Mouse (Mus musculus) limb, embryonic 11.5 days (tissue): ENCODE measurements around the gene Pecr. TPM values are rescaled to one million over a fixed set of nuclear protein-coding genes. Genes with fewer than 3 reads are reported as not detected.
"Not testable (repeated sequence)": the region's sequence is repeated elsewhere in the genome, so short reads cannot be mapped to it uniquely, and the experiment has no call there.

Experiments
- ATAC-seq: fragments of 200-750 bp; cut with Nextera tagmentation; 2 replicates; pipeline ENCODE4 v1.8.0; 2017; ENCODE audit warnings: low read depth; ENCODE audit not compliant: insufficient number of reproducible peaks, low FRiP score, low TSS enrichment
- DNase-seq: peaks from one replicate; pipeline ENCODE4 v3.0.0-alpha.2; 2015; ENCODE audit warnings: low spot score
- H3K27ac ChIP-seq: fragments of 300-500 bp; sonication (generic); replicated peaks from 2 replicates; pipeline ENCODE4 v1.5.1; 2014; ENCODE audit warnings: low read depth, mild to moderate bottlenecking, low read length
- H3K27me3 ChIP-seq: fragments of 300-500 bp; sonication (generic); 2 replicates; pipeline ENCODE4 v1.6.1; 2014; ENCODE audit warnings: mild to moderate bottlenecking, low read length, mixed read lengths; ENCODE audit not compliant: control insufficient read depth, insufficient read depth
- H3K36me3 ChIP-seq: fragments of 300-500 bp; sonication (generic); 2 replicates; pipeline ENCODE4 v1.6.1; 2014; ENCODE audit warnings: mild to moderate bottlenecking, low read length, moderate library complexity, mixed read lengths; ENCODE audit not compliant: control insufficient read depth, insufficient read depth
- H3K4me1 ChIP-seq: fragments of 300-500 bp; sonication (generic); 2 replicates; pipeline ENCODE4 v1.6.1; 2014; ENCODE audit warnings: low read length, mixed read lengths; ENCODE audit not compliant: control insufficient read depth, insufficient read depth
- H3K4me2 ChIP-seq: fragments of 300-500 bp; sonication (generic); 2 replicates; pipeline ENCODE4 v1.6.1; 2014; ENCODE audit warnings: low read depth, mild to moderate bottlenecking, moderate library complexity; ENCODE audit not compliant: severe bottlenecking
- H3K4me3 ChIP-seq: fragments of 300-500 bp; sonication (generic); 2 replicates; pipeline ENCODE4 v1.5.1; 2014; ENCODE audit warnings: low read depth, low read length
- H3K9ac ChIP-seq: fragments of 300-500 bp; sonication (generic); 2 replicates; pipeline ENCODE4 v1.6.1; 2014; ENCODE audit warnings: mild to moderate bottlenecking, low read length
- H3K9me3 ChIP-seq: fragments of 300-500 bp; sonication (generic); 2 replicates; pipeline ENCODE4 v1.6.1; 2016; ENCODE audit warnings: low read length; ENCODE audit not compliant: control insufficient read depth
- WGBS: fragments of 180-500 bp; shearing (Covaris S2); extraction: QIAGEN DNeasy Blood & Tissue Kit; methylation state at CpG from one replicate; pipeline ENCODE4 v1.1.7; 2014; 5-methylcytosine and 5-hydroxymethylcytosine counted together
- polyA plus RNA-seq: library from polyadenylated mRNA; unstranded; fragments of >200 nt; fragmentation: Nextera tagmentation; extraction: Ambion mirVana; gene quantifications from 2 replicates; pipeline ENCODE4 v1.2.1, GENCODE M21; 2014

The Pecr gene
- polyA plus RNA-seq, 1 experiment from 2014 or later, result 30.1 TPM

DNA sequence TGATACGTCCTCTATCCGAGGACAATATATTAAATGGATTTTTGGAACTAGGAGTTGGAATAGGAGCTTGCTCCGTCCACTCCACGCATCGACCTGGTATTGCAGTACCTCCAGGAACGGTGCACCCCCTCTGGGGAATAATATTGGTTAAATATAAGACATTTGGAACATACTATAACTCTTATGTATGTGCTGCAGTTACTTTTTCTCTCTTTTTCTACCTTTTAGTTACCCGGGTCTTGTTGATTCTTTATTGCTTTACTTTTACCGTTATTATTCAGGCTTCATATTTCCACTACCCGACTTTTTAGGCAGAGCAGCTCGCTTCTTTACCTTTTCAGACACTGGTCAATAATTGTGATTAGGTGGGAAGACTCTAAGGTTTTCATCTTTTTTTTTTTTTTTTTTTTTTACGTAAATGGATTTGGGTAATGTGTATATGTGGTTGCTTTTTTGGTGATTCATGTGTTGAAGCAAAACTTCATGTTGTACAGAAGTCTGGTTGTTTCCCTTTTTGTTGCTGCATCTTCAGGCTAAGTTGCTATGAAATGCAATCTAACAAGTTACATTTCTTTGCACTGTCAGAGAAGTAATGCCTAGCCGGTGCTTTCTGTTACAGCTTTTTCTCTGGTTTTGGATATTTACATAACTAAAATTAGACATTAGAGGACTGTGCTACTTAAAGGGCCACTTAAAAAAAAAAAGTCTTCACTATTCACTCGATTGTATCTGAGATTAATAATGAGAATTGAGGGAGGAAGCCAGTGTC is 46.9 kb downstream of the Pecr start:
- WGBS, result 7% methylated on average over 11 of the region's 13 CpGs
- Histone ChIP-seq H3K27me3 (no peaks in the 10 kb centered on the region), H3K36me3 (no peaks in the 10 kb centered on the region), H3K9ac (no peak overlapping the region), H3K4me2 (peak overlapping the region; percentile 3; the same call in 1 of the 2 replicates), H3K27ac (no peak overlapping the region), H3K4me3 (no peak overlapping the region), H3K9me3 (no peaks in the 10 kb centered on the region), H3K4me1 (no peaks in the 10 kb centered on the region; the same call in 1 of the 2 replicates)
- DNase-seq (no peak), ATAC-seq (peak; percentile 55)

DNA sequence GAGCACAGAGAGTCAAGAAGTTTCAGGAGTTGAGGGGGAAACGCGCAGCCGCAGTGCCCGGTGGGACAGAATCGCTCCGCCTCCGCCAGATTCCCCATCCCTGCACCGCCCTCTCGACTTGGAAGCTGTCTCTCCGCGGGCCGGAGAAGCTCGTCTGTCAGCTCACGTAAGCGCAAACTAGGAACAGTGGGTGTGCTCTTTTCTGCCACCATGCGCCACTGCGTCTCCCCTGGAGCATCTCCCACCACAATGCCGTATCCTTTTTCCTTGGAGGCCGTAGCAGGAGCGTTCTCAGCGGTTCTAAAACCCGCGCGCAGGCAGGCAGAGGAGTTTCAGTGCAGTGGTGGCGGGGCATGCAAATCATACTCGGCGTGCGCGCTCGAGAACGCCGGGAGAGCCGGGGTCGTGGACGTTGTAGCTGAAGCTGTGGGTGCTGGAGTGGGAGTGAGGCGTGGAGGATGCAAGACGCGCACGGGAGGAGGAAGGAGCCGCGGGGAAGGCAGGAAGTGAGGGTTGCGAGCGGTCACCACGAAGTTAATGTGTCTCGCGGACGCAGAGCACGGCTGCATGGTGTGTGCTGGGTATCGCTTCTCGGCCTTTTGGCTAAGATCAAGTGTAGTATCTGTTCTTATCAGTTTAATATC is 47.6 kb downstream of the Pecr start:
- peak overlapping the region; percentile 69 for H3K4me2 ChIP-seq
- peak; percentile 83 for DNase-seq
- not testable (repeated sequence) for H3K4me1 ChIP-seq, H3K9me3 ChIP-seq, H3K36me3 ChIP-seq, H3K27me3 ChIP-seq
- H3K27ac ChIP-seq, result peak overlapping the region; percentile 55; the same call in 1 of the 2 replicates
- H3K9ac ChIP-seq, result peak overlapping the region; percentile 58
- H3K4me3 ChIP-seq, result peak overlapping the region; percentile 53
- WGBS, result under 1% methylated on average over 35 of the region's 50 CpGs
- peak; percentile 83 for ATAC-seq

DNA sequence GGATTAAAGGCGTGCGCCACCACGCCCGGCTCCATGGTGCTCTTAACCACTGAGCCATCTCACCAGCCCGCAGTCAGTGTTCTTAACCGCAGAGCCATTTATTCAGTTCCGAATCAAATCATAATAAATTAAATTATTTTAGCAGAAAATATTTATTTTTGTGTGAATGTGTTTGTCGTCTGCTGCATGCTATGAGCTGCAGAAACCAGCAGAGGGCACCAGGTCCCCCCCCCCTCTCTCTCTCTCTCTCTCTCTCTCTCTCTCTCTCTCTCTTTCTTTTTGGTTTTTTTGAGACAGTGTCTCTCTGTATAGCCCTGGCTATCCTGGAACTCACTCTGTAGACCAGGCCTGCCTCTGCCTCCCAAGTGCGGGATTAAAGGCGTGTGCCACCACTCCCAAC is 51.5 kb downstream of the Pecr start:
- ATAC-seq, H3K36me3 ChIP-seq, H3K9ac ChIP-seq, H3K4me1 ChIP-seq, H3K27ac ChIP-seq, H3K4me2 ChIP-seq, H3K9me3 ChIP-seq, H3K27me3 ChIP-seq, H3K4me3 ChIP-seq, DNase-seq: not testable (repeated sequence)
- WGBS, result 78% methylated on average over 10 of the region's 10 CpGs

DNA sequence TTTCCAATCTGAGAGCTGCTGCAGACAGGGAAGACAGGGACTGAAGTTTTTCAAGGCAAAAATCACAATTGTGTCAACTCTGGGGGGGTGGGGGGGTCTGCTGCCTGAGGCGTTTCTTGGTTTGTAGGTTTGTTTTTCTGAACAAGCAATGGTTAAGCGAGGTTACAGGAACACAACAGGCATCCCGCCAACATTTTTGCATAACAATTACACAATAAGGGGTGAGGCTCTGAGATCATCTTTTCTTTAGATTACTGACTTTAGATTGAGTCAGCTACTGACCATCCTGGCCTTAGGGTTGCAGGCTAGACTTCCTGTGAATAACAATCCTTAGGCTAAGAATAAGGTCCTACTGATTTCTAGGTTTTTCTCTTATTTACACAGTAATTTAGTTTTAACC is 55.1 kb downstream of the Pecr start:
- WGBS, result 48% methylated on average over 3 of the region's 3 CpGs
- H3K27ac ChIP-seq, result no peak overlapping the region
- no peak overlapping the region for H3K4me3 ChIP-seq
- ATAC-seq (no peak), DNase-seq (no peak)
- H3K4me2 ChIP-seq, result no peak overlapping the region
- no peak overlapping the region for H3K9ac ChIP-seq
- no peaks in the 10 kb centered on the region for H3K36me3 ChIP-seq
- no peaks in the 10 kb centered on the region for H3K9me3 ChIP-seq
- H3K4me1 ChIP-seq, result no peaks in the 10 kb centered on the region
- H3K27me3 ChIP-seq, result peaks cover 2% of the 10 kb centered on the region; the same call in 1 of the 2 replicates

DNA sequence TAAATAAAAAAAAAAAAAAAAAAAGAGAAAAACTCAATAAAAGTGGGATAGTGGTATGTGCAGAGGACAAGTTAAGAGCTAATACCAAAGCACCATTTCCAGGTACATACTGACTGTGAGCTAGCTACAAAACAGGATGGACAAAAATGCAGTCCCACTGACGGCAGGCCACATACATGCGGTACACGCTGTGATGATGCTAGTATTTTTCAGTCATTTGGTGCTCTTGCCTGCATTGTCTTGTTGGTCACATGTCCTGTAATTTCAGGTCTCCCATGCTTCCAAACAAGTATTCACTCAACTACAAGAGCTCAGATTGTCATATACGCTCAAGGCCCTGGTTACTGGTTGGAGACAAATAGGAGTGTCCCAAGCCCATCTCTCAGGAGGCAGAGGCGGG is 56.6 kb downstream of the Pecr start:
- 91% methylated on average over 5 of the region's 5 CpGs for WGBS
- Histone ChIP-seq H3K9ac (no peak overlapping the region), H3K36me3 (no peaks in the 10 kb centered on the region), H3K9me3 (no peaks in the 10 kb centered on the region), H3K4me1 (no peaks in the 10 kb centered on the region), H3K4me2 (no peak overlapping the region), H3K4me3 (no peak overlapping the region), H3K27ac (no peak overlapping the region), H3K27me3 (peaks cover 2% of the 10 kb centered on the region; the same call in 1 of the 2 replicates)
- DNase-seq (no peak), ATAC-seq (no peak)

DNA sequence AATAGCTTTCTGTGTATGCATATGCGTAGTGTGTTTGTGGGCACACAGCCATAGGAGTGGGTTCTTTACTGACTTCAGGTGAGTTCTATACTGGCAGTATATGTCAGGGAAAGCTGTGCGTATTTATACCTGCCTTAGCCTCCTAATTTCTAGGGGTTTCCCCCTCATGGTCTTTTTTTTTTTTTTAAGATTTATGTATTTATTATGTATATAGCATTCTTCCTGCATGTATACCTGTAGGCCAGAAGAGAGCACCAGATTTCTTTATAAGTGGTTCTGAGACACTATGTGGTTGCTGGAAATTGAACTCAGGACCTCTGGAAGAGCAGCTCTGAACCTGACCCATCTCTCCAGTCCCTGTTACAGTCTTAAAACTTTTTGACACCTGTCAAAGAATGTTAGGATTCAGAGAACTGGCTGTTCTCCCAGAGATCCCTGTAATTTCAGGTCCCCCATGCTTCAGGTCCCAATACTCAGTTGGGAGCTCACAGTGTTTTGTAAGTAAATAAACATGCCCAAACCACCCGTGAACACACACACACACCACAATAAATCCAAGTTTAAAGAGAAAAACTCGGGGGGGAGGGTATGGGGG is 57.1 kb downstream of the Pecr start:
- no peaks in the 10 kb centered on the region for H3K36me3 ChIP-seq
- no peaks in the 10 kb centered on the region for H3K9me3 ChIP-seq
- ATAC-seq (peak; percentile 10; the same call in 1 of the 2 replicates), DNase-seq (no peak)
- no peak overlapping the region for H3K27ac ChIP-seq
- no peak overlapping the region for H3K4me2 ChIP-seq
- no peaks in the 10 kb centered on the region for H3K4me1 ChIP-seq
- no peak overlapping the region for H3K9ac ChIP-seq
- WGBS, result 44% methylated on average over 4 of the region's 4 CpGs
- H3K27me3 ChIP-seq, result peaks cover 2% of the 10 kb centered on the region; the same call in 1 of the 2 replicates
- no peak overlapping the region for H3K4me3 ChIP-seq

DNA sequence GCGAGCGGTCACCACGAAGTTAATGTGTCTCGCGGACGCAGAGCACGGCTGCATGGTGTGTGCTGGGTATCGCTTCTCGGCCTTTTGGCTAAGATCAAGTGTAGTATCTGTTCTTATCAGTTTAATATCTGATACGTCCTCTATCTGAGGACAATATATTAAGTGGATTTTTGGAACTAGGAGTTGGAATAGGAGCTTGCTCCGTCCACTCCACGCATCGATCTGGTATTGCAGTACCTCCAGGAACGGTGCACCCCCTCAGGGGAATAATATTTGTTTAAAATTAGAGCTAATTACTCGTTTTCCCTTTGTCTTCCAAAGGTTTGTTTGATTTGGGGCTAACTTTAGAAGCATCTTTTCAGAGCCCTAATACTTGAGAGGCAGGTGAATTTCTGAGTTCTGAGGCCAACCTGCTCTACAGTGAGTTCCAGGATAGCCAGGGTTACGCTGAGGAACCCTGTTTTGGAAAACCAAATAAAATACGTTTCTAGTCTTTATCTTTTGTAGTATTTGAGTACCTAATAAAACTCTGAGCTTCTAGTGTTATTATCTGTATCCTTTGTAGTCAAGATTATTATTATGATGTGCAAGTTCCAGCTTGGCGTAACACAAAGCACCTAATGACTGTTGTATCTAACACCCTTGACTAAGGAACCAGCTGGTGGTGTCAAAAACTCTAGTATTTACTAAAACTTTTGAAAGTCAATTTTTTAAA is 57.8 kb downstream of the Pecr start:
- H3K4me1 ChIP-seq, result no peaks in the 10 kb centered on the region
- ATAC-seq (peak; percentile 89), DNase-seq (peak; percentile 77)
- H3K27me3 ChIP-seq, result peaks cover 2% of the 10 kb centered on the region; the same call in 1 of the 2 replicates
- H3K9me3 ChIP-seq, result no peaks in the 10 kb centered on the region
- no peak overlapping the region for H3K27ac ChIP-seq
- H3K9ac ChIP-seq, result no peak overlapping the region
- peak overlapping the region; percentile 49; the same call in 1 of the 2 replicates for H3K4me2 ChIP-seq
- H3K36me3 ChIP-seq, result no peaks in the 10 kb centered on the region
- WGBS, result under 1% methylated on average over 9 of the region's 18 CpGs
- H3K4me3 ChIP-seq, result no peak overlapping the region

DNA sequence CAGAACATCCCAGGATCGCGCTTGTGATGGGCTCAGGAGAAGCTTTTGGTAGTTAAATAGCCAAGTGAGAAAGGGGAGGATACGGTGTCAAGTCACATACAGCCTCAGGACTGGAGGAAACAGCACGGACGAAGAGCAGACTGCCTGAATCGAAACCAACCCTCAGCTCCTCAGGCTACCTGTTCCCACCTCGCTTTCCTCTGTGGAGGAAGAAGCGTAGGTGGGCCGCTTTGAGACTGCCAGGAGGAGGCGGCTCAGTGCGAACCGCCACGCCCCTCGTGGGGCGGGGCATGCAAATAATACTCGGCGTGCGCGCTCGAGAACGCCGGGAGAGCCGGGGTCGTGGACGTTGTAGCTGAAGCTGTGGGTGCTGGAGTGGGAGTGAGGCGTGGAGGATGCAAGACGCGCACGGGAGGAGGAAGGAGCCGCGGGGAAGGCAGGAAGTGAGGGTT is 58.4 kb downstream of the Pecr start:
- H3K9ac ChIP-seq, result peak overlapping the region; percentile 43; the same call in 1 of the 2 replicates
- H3K4me3 ChIP-seq, result peak overlapping the region; percentile 22; the same call in 1 of the 2 replicates
- H3K9me3 ChIP-seq, H3K27me3 ChIP-seq, H3K4me1 ChIP-seq, H3K27ac ChIP-seq, H3K36me3 ChIP-seq: not testable (repeated sequence)
- ATAC-seq (peak; percentile 89), DNase-seq (peak; percentile 87)
- 1% methylated on average over 25 of the region's 31 CpGs for WGBS
- H3K4me2 ChIP-seq, result peak overlapping the region; percentile 49
